In the genomic region with DNA sequence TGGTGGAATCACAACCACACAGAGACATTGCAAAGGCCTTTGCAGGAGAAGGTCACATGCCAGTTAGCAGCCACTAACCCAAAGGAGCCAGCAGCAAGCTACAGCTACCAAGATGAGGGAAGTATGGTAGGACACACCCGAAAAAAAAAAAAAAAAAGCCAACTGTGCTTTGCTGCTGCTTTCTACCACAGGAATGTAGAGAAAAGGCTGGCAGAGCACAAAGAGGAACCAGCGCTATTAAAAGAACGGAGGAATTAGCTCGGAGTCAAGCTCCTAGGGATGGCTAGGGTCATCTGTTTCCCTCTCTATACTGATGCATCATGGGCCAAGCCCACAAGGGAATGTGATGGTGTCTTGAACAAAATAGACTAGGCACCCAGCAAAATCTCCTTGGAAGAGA, we compare ENCODE assay signal across 33 mouse cellular contexts. TPM values are rescaled to one million over a fixed set of nuclear protein-coding genes. Genes with fewer than 3 reads are reported as not detected.
DNase-seq lines count a peak whose midpoint lies in the region; ATAC-seq and TF ChIP-seq lines count a peak whose summit lies in the region.
"Had no signal": no experiment of that assay in that cellular context is flagged by ENCODE, and none has a peak within 500 bp of the region (broad histone marks: within the 10 kb centered on the region; RNA-seq: fewer than 3 reads in every experiment).

No protein-coding gene starts in this region.

- no peaks in the 10 kb centered on the region for H3K36me3 ChIP-seq in ES-E14 (ENCODE audit: control insufficient read depth, insufficient read depth, low read length, poor library complexity, severe bottlenecking)
- no peaks in the 10 kb centered on the region for H3K36me3 ChIP-seq in hindbrain, postnatal 0 days (ENCODE audit: insufficient read depth, low read length)
- H3K36me3 ChIP-seq: embryonic facial prominence, embryonic 10.5 days; embryonic facial prominence, embryonic 15.5 days; forebrain, embryonic 12.5 days; G1E; midbrain, embryonic 10.5 days had no signal

- H3K4me3 ChIP-seq in ES-E14 (ENCODE audit: insufficient read depth in 1 of 2, low read depth in 1 of 2, low read length in 2 of 2, poor library complexity in 1 of 2, severe bottlenecking in 1 of 2), result no peak overlapping the region
- H3K4me3 ChIP-seq in hindbrain, postnatal 0 days (ENCODE audit: low read length), result no peak overlapping the region
- H3K4me3 ChIP-seq: embryonic facial prominence, embryonic 10.5 days; embryonic facial prominence, embryonic 15.5 days; forebrain, embryonic 12.5 days; midbrain, embryonic 10.5 days had no signal

- no peaks in the 10 kb centered on the region for H3K4me1 ChIP-seq in ES-E14 (ENCODE audit: control insufficient read depth in 2 of 2, insufficient read depth in 2 of 2, low read length in 2 of 2, poor library complexity in 1 of 2)
- H3K4me1 ChIP-seq in hindbrain, postnatal 0 days (ENCODE audit: insufficient read depth, low read length), result no peaks in the 10 kb centered on the region
- H3K4me1 ChIP-seq: embryonic facial prominence, embryonic 10.5 days; embryonic facial prominence, embryonic 15.5 days; forebrain, embryonic 12.5 days; midbrain, embryonic 10.5 days had no signal

- DNase-seq in 3T3-L1 (ENCODE audit: low read depth, low spot score), result peak; percentile 49
- no peak for DNase-seq in ES-E14 (ENCODE audit: low read depth, low spot score)
- DNase-seq in layer of hippocampus, postnatal 36 days, result no peak
- DNase-seq in thymus, postnatal 0 days (ENCODE audit: low spot score), result no peak
- no peak for DNase-seq in hindbrain, postnatal 0 days (ENCODE audit: low spot score)
- DNase-seq: adrenal gland, postnatal 10 days; cerebellum, adult 2 months; cerebellum, postnatal 14 days; forebrain, postnatal 0 days; gastrocnemius, postnatal 10 days; heart, postnatal 4 days; kidney, adult 11 months; kidney, postnatal 14 days; liver; lung, embryonic 14.5 days; lung, postnatal 4 days; retina, postnatal 1 day; right cerebral cortex, postnatal 25 days; spleen, adult 18-20 months; thymus, postnatal 25 days had no signal

- H3K9ac ChIP-seq in ES-E14 (ENCODE audit: insufficient read depth, low read depth, low read length, poor library complexity, severe bottlenecking), result no peak overlapping the region
- H3K9ac ChIP-seq in hindbrain, postnatal 0 days (replicated peaks; ENCODE audit: low read length), result no peak overlapping the region
- H3K9ac ChIP-seq: embryonic facial prominence, embryonic 15.5 days; forebrain, embryonic 12.5 days; forebrain, postnatal 0 days; hindbrain, embryonic 14.5 days; liver, embryonic 14.5 days; lung, embryonic 14.5 days had no signal

- 77% methylated on average over 4 of the region's 4 CpGs for WGBS in hindbrain, postnatal 0 days

- H3K4me2 ChIP-seq in hindbrain, postnatal 0 days (ENCODE audit: low read depth, low read length), result no peak overlapping the region
- H3K4me2 ChIP-seq: embryonic facial prominence, embryonic 15.5 days; forebrain, embryonic 12.5 days; heart, embryonic 11.5 days; hindbrain, embryonic 14.5 days; lung, embryonic 14.5 days had no signal

- peak; percentile 81 for ATAC-seq in common myeloid progenitor, adult 5-6 weeks (replicated peaks; ENCODE audit: low read depth, poor library complexity, severe bottlenecking)
- ATAC-seq in megakaryocyte progenitor cell, adult 5-6 weeks (replicated peaks; ENCODE audit: poor library complexity), result peak; percentile 88
- ATAC-seq in hindbrain, postnatal 0 days, result no peak
- ATAC-seq: forebrain, postnatal 0 days; inflammation-experienced regulatory T-cells, adult 6 months; Patski had no signal

- no peaks in the 10 kb centered on the region for H3K9me3 ChIP-seq in ES-E14 (ENCODE audit: control insufficient read depth, insufficient read depth, low read depth, low read length)
- H3K9me3 ChIP-seq in hindbrain, postnatal 0 days (ENCODE audit: low read length), result no peaks in the 10 kb centered on the region
- H3K9me3 ChIP-seq: embryonic facial prominence, embryonic 10.5 days; embryonic facial prominence, embryonic 15.5 days; G1E had no signal

- in situ Hi-C loops in ES-E14 (cut with MboI; ENCODE audit: low sequenced_read_pairs in 2 of 2, unreplicated experiment in 2 of 2), result no loop called here

- no peak overlapping the region for H3K27ac ChIP-seq in ES-E14 (ENCODE audit: insufficient read depth, low read depth, low read length, poor library complexity, severe bottlenecking)
- no peak overlapping the region for H3K27ac ChIP-seq in hindbrain, postnatal 0 days
- H3K27ac ChIP-seq: embryonic facial prominence, embryonic 10.5 days; embryonic facial prominence, embryonic 15.5 days; forebrain, embryonic 12.5 days; hindbrain, embryonic 14.5 days; liver, embryonic 14.5 days; midbrain, embryonic 10.5 days had no signal

- H3K27me3 ChIP-seq in hindbrain, postnatal 0 days (ENCODE audit: insufficient read depth, low read length), result no peaks in the 10 kb centered on the region
- H3K27me3 ChIP-seq: CH12.LX; embryonic facial prominence, embryonic 15.5 days; forebrain, embryonic 12.5 days; Patski had no signal

- TF ChIP-seq CTCF in hindbrain, postnatal 0 days (IDR thresholded peaks at IDR 0.05; ENCODE audit: low read depth), result no peak

TF ChIP-seq in ES-E14, 5 proteins besides CTCF, POLR2A, EP300 and RAD21:
- TF ChIP-seq ZNF384 (IDR thresholded peaks at IDR 0.05; ENCODE audit: low read depth, low read length), result 0 out of 2 replicates have a peak, but pooled peaks have one; percentile 8
- TF ChIP-seq MAFK (IDR thresholded peaks at IDR 0.05; ENCODE audit: insufficient read depth, low read depth, low read length), result no peak

RNA-seq across cellular contexts. Expression of a gene that starts 20.3 kb away (rescaled TPM):
- 2.0 and 2.5 TPM in 2 replicates for total RNA-seq in ES-E14 (2012; rRNA removed)
- 14.3 and 19.7 TPM in 2 replicates for total RNA-seq in common myeloid progenitor, adult 5-6 weeks (2017)
- 70.5 and 75.2 TPM in 2 replicates for total RNA-seq in megakaryocyte progenitor cell, adult 5-6 weeks (2015)
- 27.2 and 29.0 TPM in 2 replicates for total RNA-seq in megakaryocyte progenitor cell, adult 5-6 weeks (2017)
- 10 to 100 TPM; 15.4 to 17.3 TPM for total RNA-seq in layer of hippocampus, postnatal 36 days (2021)
- polyA plus RNA-seq in thymus, postnatal 0 days (2015; fragmentation: Nextera tagmentation; extraction: Ambion mirVana), result 5.2 and 6.2 TPM in 2 replicates
- 8.3 and 9.8 TPM in 2 replicates for total RNA-seq in hindbrain, postnatal 0 days (2014; rRNA removed)
- 1.1 TPM in 2 replicates for polyA plus RNA-seq in hindbrain, postnatal 0 days (2015; fragmentation: Nextera tagmentation; extraction: Ambion mirVana)
- total RNA-seq: CH12.LX, G1E had no signal

RNA-seq across cellular contexts. Expression of a gene that starts 42.4 kb away (rescaled TPM):
- 12.8 and 14.0 TPM in 2 replicates for total RNA-seq in ES-E14 (2012; rRNA removed)
- 29.8 and 33.7 TPM in 2 replicates for total RNA-seq in common myeloid progenitor, adult 5-6 weeks (2017)
- total RNA-seq in megakaryocyte progenitor cell, adult 5-6 weeks (2015), result 16.7 and 17.1 TPM in 2 replicates
- total RNA-seq in megakaryocyte progenitor cell, adult 5-6 weeks (2017), result 29.8 and 34.6 TPM in 2 replicates
- 10 to 100 TPM; 34.3 to 35.9 TPM for total RNA-seq in layer of hippocampus, postnatal 36 days (2021)
- 40.5 and 43.7 TPM in 2 replicates for polyA plus RNA-seq in thymus, postnatal 0 days (2015; fragmentation: Nextera tagmentation; extraction: Ambion mirVana)
- 8.9 and 13.2 TPM in 2 replicates for total RNA-seq in hindbrain, postnatal 0 days (2014; rRNA removed)
- polyA plus RNA-seq in hindbrain, postnatal 0 days (2015; fragmentation: Nextera tagmentation; extraction: Ambion mirVana), result 14.9 and 16.0 TPM in 2 replicates
